Mouse (Mus musculus): ENCODE data around the gene Bsg. TPM values are rescaled to one million over a fixed set of nuclear protein-coding genes. Genes with fewer than 3 reads are reported as not detected.

Gene Bsg
- polyA plus RNA-seq, 1 experiment from 2014 or later, result 591 TPM

GRCm38 (mm10) chr10:79684770-79685600, 19.3 kb upstream of the Bsg start:
- Histone ChIP-seq H3K4me3 (no peak overlapping the region), H3K4me1 (peaks cover 26% of the 10 kb centered on the region), H3K9me3 (no peaks in the 10 kb centered on the region), H3K36me3 (replicated peaks) (peaks cover 65% of the 10 kb centered on the region), H3K27me3 (replicated peaks; ENCODE audit: low read depth, poor library complexity, severe bottlenecking) (no peaks in the 10 kb centered on the region), H3K27ac (replicated peaks) (no peak overlapping the region)
- WGBS, result 94% methylated on average over 25 of the region's 25 CpGs
- DNase-seq (ENCODE audit: low spot score), result no peak

- Histone ChIP-seq H3K4me1 (peaks cover 18% of the 10 kb centered on the region), H3K9me3 (no peaks in the 10 kb centered on the region), H3K36me3 (replicated peaks) (peaks cover 68% of the 10 kb centered on the region), H3K4me3 (no peak overlapping the region), H3K27ac (replicated peaks) (no peak overlapping the region), H3K27me3 (replicated peaks; ENCODE audit: low read depth, poor library complexity, severe bottlenecking) (no peaks in the 10 kb centered on the region)
- 86% methylated on average over 2 of the region's 2 CpGs for WGBS
- no peak for DNase-seq (ENCODE audit: low spot score)
Measured at GRCm38 (mm10) chr10:79686219-79686618, 18.1 kb upstream of the Bsg start.

DNA sequence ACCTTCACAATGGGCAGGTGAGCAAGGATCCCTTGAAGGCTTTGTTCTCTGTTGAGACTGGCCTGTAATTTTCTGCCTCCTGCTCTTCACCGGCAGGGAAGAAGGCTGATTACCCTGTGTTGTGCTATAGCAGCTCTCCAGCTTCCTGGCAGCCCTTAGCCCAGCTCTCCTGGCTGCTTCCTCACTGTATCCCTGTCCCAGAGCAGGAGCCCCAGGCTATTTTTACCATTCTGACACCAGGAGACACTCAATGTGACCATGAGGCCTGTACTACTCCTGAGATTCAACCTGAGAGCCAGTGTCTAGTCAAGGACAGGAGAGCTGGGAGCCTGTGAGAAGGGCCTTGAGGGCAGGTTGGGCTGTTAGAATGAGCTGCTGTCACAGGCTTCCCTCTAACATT, 17.6 kb upstream of the Bsg start:
- no peak for DNase-seq (ENCODE audit: low spot score)
- Histone ChIP-seq H3K9me3 (no peaks in the 10 kb centered on the region), H3K27me3 (replicated peaks; ENCODE audit: low read depth, poor library complexity, severe bottlenecking) (no peaks in the 10 kb centered on the region), H3K36me3 (replicated peaks) (peaks cover 68% of the 10 kb centered on the region), H3K27ac (replicated peaks) (no peak overlapping the region), H3K4me3 (no peak overlapping the region), H3K4me1 (peaks cover 15% of the 10 kb centered on the region)
- WGBS, result 97% methylated on average over 1 of the region's 1 CpGs

GRCm38 (mm10) chr10:79687513-79687912, 16.8 kb upstream of the Bsg start:
- WGBS, result 96% methylated on average over 6 of the region's 6 CpGs
- Histone ChIP-seq H3K9me3 (peaks cover 4% of the 10 kb centered on the region; the same call in 1 of the 2 replicates), H3K27me3 (replicated peaks; ENCODE audit: low read depth, poor library complexity, severe bottlenecking) (no peaks in the 10 kb centered on the region), H3K36me3 (replicated peaks) (peaks cover 73% of the 10 kb centered on the region), H3K27ac (replicated peaks) (no peak overlapping the region), H3K4me3 (no peak overlapping the region), H3K4me1 (peaks cover 15% of the 10 kb centered on the region)
- no peak for DNase-seq (ENCODE audit: low spot score)

DNA sequence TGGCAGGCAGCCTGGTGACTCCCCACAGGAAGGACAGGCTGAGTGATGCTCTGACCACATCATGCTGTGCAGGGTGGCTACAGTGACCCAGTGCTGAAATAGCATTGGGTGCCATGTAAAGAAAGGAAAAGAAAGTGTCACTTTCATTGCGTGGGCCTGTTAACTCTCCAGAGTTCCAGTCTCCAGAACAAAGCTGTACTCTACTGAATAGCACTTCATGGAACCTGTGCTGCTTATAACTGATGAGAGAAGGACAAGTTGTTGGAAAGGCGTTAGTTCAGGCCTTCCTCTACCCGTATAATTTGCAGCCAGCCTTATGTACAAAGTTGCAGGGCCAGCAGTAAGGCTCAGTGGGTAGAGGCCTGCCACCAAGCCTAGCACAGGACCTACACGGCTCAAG, 15.6 kb upstream of the Bsg start, which contains the start of gene Gzmm:
Gene Gzmm (plus strand): TSS at position 301 of the 400 bp plus-strand sequence.
- Histone ChIP-seq H3K36me3 (replicated peaks) (peaks cover 71% of the 10 kb centered on the region), H3K9me3 (peaks cover 4% of the 10 kb centered on the region; the same call in 1 of the 2 replicates), H3K4me1 (peaks cover 6% of the 10 kb centered on the region), H3K27ac (replicated peaks) (no peak within 1 kb of the TSS), H3K4me3 (peak within 1 kb of the TSS; percentile 3; the same call in 1 of the 2 replicates), H3K27me3 (replicated peaks; ENCODE audit: low read depth, poor library complexity, severe bottlenecking) (no peaks in the 10 kb centered on the region)
- WGBS, result 89% methylated on average over 4 of the region's 4 CpGs
- DNase-seq (ENCODE audit: low spot score), result no peak

DNA sequence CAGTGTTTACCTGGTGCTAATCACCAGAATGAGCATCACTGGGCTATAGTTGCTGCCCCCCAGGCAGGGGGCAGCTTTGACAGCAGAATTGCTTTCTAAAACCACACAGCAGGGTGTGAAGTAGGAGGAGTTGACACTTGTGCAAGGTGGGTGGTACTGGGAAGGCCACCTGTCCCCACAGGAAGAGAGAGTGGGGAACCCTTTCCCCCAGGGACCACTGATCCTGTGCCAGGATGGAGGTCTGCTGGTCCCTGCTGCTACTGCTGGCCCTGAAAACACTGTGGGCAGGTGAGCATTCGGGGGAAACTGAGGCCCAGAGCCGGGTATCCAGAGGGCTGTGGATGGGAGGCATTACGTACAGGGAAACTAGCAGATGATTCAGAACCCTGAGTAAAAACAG, 15.1 kb upstream of the Bsg start:
- 89% methylated on average over 3 of the region's 3 CpGs for WGBS
- Histone ChIP-seq H3K4me1 (peaks cover 2% of the 10 kb centered on the region), H3K9me3 (peaks cover 4% of the 10 kb centered on the region; the same call in 1 of the 2 replicates), H3K27ac (replicated peaks) (no peak overlapping the region), H3K27me3 (replicated peaks; ENCODE audit: low read depth, poor library complexity, severe bottlenecking) (no peaks in the 10 kb centered on the region), H3K4me3 (peak overlapping the region; percentile 3; the same call in 1 of the 2 replicates), H3K36me3 (replicated peaks) (peaks cover 66% of the 10 kb centered on the region)
- no peak for DNase-seq (ENCODE audit: low spot score)

GRCm38 (mm10) chr10:79691986-79692548, 12.2 kb upstream of the Bsg start:
- peaks cover 37% of the 10 kb centered on the region for H3K36me3 ChIP-seq (replicated peaks)
- H3K27me3 ChIP-seq (replicated peaks; ENCODE audit: low read depth, poor library complexity, severe bottlenecking), result no peaks in the 10 kb centered on the region
- peaks cover 4% of the 10 kb centered on the region; the same call in 1 of the 2 replicates for H3K9me3 ChIP-seq
- H3K27ac ChIP-seq (replicated peaks), result no peak overlapping the region
- H3K4me1 ChIP-seq, result peaks cover 17% of the 10 kb centered on the region
- WGBS, result 97% methylated on average over 2 of the region's 2 CpGs
- H3K4me3 ChIP-seq, result no peak overlapping the region
- no peak for DNase-seq (ENCODE audit: low spot score)

- WGBS, result 77% methylated on average over 12 of the region's 12 CpGs
- H3K36me3 ChIP-seq (replicated peaks), result peaks cover 20% of the 10 kb centered on the region
- peaks cover 17% of the 10 kb centered on the region for H3K4me1 ChIP-seq
- H3K27me3 ChIP-seq (replicated peaks; ENCODE audit: low read depth, poor library complexity, severe bottlenecking), result no peaks in the 10 kb centered on the region
- no peak overlapping the region for H3K4me3 ChIP-seq
- no peak overlapping the region for H3K27ac ChIP-seq (replicated peaks)
- H3K9me3 ChIP-seq, result peaks cover 4% of the 10 kb centered on the region; the same call in 1 of the 2 replicates
- DNase-seq (ENCODE audit: low spot score), result no peak
Measured at GRCm38 (mm10) chr10:79693580-79694378, 10.5 kb upstream of the Bsg start.

GRCm38 (mm10) chr10:79694379-79694655, 10.0 kb upstream of the Bsg start:
- Histone ChIP-seq H3K4me3 (no peak overlapping the region), H3K4me1 (peaks cover 17% of the 10 kb centered on the region), H3K9me3 (peaks cover 4% of the 10 kb centered on the region; the same call in 1 of the 2 replicates), H3K36me3 (replicated peaks) (peaks cover 15% of the 10 kb centered on the region), H3K27ac (replicated peaks) (no peak overlapping the region), H3K27me3 (replicated peaks; ENCODE audit: low read depth, poor library complexity, severe bottlenecking) (no peaks in the 10 kb centered on the region)
- WGBS, result 88% methylated on average over 6 of the region's 6 CpGs
- DNase-seq (ENCODE audit: low spot score), result no peak

- peak overlapping the region; percentile 73 for H3K27ac ChIP-seq (replicated peaks)
Measured at GRCm38 (mm10) chr10:79695231-79696128, 8.8 kb upstream of the Bsg start.

DNA sequence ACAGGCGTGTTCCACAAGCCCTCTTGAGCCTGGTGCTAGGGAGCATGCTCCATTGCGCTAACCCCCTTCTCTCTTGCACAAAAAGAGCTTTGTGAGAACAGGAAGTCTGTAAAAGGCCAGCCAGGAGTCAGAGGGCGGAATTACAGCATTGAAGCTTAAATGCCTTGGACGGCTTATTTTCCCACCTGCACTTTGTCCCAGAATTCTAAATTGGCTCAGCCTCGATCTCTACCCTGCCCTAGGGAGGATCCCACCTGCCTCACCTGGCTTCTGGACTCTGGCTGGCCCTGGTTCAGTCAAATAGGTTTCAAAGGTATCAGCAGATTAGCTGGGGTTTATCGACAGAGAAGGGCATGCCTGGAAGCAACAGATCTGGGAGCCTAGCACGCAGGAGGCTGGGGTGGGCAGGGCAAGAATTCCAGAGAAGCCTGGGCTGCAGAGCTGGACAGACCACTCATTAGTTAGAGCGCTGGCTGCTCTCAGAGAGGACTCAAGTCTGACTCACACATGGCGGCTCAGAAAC, 8.1 kb upstream of the Bsg start:
- H3K36me3 ChIP-seq (replicated peaks), result peaks cover 6% of the 10 kb centered on the region
- peak; percentile 44 for DNase-seq (ENCODE audit: low spot score)
- no peaks in the 10 kb centered on the region for H3K27me3 ChIP-seq (replicated peaks; ENCODE audit: low read depth, poor library complexity, severe bottlenecking)
- H3K4me3 ChIP-seq, result peak overlapping the region; percentile 9; the same call in 1 of the 2 replicates
- WGBS, result 35% methylated on average over 9 of the region's 9 CpGs
- peak overlapping the region; percentile 73 for H3K27ac ChIP-seq (replicated peaks)
- H3K4me1 ChIP-seq, result peaks cover 24% of the 10 kb centered on the region
- H3K9me3 ChIP-seq, result peaks cover 4% of the 10 kb centered on the region; the same call in 1 of the 2 replicates

More at GRCm38 (mm10) chr10:79695231-79696128, 8.8 kb upstream of the Bsg start:
- 62% methylated on average over 13 of the region's 13 CpGs for WGBS
- DNase-seq (ENCODE audit: low spot score), result peak; percentile 82
- Histone ChIP-seq H3K9me3 (peaks cover 4% of the 10 kb centered on the region; the same call in 1 of the 2 replicates), H3K4me3 (0 out of 2 replicates have a peak overlapping the region, but pooled peaks have one; percentile 9), H3K27me3 (replicated peaks; ENCODE audit: low read depth, poor library complexity, severe bottlenecking) (no peaks in the 10 kb centered on the region), H3K36me3 (replicated peaks) (peaks cover 6% of the 10 kb centered on the region), H3K4me1 (peaks cover 17% of the 10 kb centered on the region)

Measured in embryonic facial prominence, embryonic 10.5 days (tissue).